Mouse (Mus musculus) embryonic stem cell, embryonic (primary cell): Measurements from ENCODE around the gene Mapk6.

ENCODE experiments used
- CTCF ChIA-PET, 4 experiments: fragments of 300-600 bp in 2 of 4; fragments of 350-600 bp in 2 of 4; sonication (Branson Sonifier 250); formaldehyde crosslinking; loops; one replicate each; lab custom pipeline; 2022; ENCODE audit warnings: inconsistent platforms in 2 of 4; lab: Charles Lee
- POLR2A ChIA-PET, 4 experiments: fragments of 300-600 bp in 2 of 4; fragments of 350-600 bp in 2 of 4; sonication (Branson Sonifier 250); formaldehyde crosslinking; loops; one replicate each; lab custom pipeline; 2022; ENCODE audit warnings: antibody characterized with exemption in 4 of 4, inconsistent platforms in 1 of 4; lab: Charles Lee

Mapk6 gene

DNA sequence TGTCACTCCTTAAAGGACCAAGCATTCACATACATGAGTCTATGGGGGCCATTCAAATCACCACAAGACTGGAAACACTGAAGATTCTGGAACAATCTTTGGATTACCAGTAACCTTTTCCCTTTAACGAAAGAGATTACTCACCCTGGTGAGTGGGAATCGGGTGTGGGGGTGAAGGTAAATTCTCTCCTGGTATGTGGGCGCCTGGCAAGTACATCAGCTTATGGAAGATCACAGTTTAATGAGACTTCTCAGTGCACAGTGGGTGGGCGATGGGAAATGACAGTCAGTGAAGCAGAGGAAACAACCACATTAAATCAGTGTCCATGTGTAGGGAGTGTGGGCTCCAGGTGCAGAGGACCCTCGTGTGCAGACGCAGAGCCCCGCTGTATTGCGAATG, 79.0 kb downstream of the Mapk6 start:
- ChIA-PET CTCF (interaction anchor here in 2 of 4 experiments (1.0 to 1.3 kb wide), 2 partner anchors 19 to 31 kb away, joined by 4 read pairs; no protein-coding TSS in a partner anchor), POLR2A (interaction anchor here in 2 of 4 experiments (0.8 to 2.1 kb wide), 7 partner anchors 11 to 27 kb away, joined by 3 to 5 read pairs (median 4); partner anchors contain the start of gene Bcl2l10 (in 1 of the 2))

DNA sequence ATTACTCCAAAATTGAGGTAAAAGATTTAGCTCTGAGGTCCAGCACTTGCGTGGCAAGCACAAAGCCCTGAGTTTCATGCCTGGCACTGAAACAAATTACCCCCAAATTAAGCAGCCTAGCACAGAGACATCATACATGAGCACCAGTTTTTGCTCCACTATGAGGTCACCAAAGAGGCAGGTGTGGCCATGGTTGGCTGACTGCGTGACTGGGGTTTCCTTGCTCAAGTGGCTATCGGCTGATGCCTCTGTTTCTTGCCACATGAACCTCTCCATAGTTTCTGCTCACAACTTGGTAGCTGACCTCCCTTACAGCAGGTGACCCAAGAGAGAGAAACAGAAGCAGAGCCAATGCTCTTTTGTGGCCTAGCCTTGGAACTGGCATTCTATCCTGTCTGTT, 81.8 kb downstream of the Mapk6 start:
- POLR2A ChIA-PET: interaction anchor here in 2 of 4 experiments (0.5 to 1.5 kb wide), 4 partner anchors 9 to 281 kb away, joined by 3 to 4 read pairs (median 3); partner anchors contain the start of gene Mapk6 (in 1 of the 2)
- CTCF ChIA-PET: no interaction called here

DNA sequence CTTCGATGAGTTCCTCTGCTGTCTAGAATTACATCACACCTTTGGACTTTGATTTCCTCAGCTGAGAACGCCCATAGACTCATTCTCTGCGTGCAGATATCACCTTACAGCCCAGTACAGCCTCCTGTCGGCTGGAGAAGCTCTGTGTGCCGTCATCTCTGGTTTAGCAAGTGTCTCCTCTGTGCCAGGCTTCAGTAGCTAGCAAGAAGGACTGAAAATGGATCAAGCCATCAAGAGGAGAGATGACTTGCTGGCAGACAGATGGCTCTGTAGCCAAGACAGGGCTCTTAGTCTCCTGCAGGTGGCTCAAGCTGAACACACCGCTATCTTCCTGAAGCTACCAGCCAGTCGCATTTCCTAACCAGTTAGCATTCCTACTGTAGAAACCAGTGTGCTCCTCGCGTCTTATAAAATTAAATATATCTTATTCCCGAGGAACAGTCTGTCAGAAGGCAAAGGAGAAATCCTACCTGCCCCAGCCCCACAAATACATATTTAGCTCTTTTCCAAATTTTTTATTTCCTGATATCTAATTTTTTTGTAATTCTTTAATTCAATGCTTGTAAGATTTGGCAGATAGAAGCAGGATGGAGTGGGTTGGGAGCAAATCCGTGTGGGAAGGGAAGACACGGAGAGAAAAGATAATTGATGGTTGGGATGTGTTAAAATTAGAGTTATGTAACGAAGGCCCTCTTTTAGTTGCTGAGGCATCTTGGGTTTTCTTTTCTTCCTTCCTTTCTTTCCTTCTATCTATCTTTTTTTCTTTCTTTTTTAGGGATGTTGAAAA, 87.5 kb downstream of the Mapk6 start:
- POLR2A ChIA-PET: interaction anchor here in 3 of 4 experiments (0.8 to 1.2 kb wide), 5 partner anchors 12 to 88 kb away, joined by 3 to 4 read pairs (median 3); partner anchors contain the start of gene Mapk6 (in 1 of the 3)
- CTCF ChIA-PET: interaction anchor here in 3 of 4 experiments (0.5 to 0.6 kb wide), 3 partner anchors 10 to 128 kb away, joined by 3 to 4 read pairs (median 3); no protein-coding TSS in a partner anchor

DNA sequence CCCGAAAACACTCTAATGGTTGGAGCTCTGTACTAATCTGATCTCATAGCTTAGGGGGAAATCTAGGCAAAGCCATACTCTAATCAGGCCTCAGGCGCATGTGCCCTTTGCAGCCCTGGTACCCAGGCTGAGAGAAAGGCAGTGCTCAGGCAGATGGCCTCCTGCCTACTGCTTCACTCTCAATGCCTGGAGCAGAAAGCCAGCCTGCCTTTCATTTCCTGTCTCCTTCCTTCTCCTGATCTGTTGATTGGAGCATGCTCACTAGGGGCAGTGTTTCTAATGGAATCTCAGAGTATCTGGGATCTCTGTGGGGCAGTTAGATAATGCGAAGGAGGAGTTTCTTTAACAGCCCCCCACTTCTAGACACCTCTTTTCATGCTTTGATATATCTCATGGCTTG, 90.4 kb downstream of the Mapk6 start:
- ChIA-PET POLR2A (interaction anchor here in 3 of 4 experiments (0.6 to 1.9 kb wide), 13 partner anchors 9 to 291 kb away, joined by 3 to 5 read pairs (median 4); partner anchors contain the start of gene Mapk6 (in 1 of the 3)), CTCF (interaction anchor here in 3 of 4 experiments (0.9 to 2.3 kb wide), 5 partner anchors 7 to 42 kb away, joined by 3 to 8 read pairs (median 7); no protein-coding TSS in a partner anchor)
